Mouse (Mus musculus) gastrocnemius, postnatal 36 days (tissue): Measurements from ENCODE around the gene Pomp. TPM values are rescaled to one million over a fixed set of nuclear protein-coding genes. Genes with fewer than 3 reads are reported as not detected.
"Not testable (repeated sequence)": the region's sequence is repeated elsewhere in the genome, so short reads cannot be mapped to it uniquely, and the experiment has no call there.

Experiments used
- DNase-seq, 2 experiments: peaks; one replicate each; pipeline ENCODE4 v3.0.0; 2022
- intact Hi-C: fragments of 180-260 bp; cut with DNase I; formaldehyde crosslinking; loops from one replicate; pipeline ENCODE4 v1.15.1; 2025
- total RNA-seq, 2 experiments: library from RNA; stranded (reverse); gene quantifications; 2 replicates each; pipeline ENCODE4 v1.2.3; 2021

The Pomp gene
- total RNA-seq, 2 experiments from 2014 or later = 130 to 131 TPM

GRCm38 (mm10) chr5:147896501-147896900, 36.2 kb downstream of the Pomp start:
- DNase-seq, intact Hi-C loops: not testable (repeated sequence)

GRCm38 (mm10) chr5:147898254-147898653, 38.0 kb downstream of the Pomp start:
- DNase-seq = no peak
- intact Hi-C loops = no loop called here

- intact Hi-C loops = no loop called here
- no peak for DNase-seq
These were observed 38.8 kb downstream of the Pomp start for GRCm38 (mm10) chr5:147898968-147899549.

- intact Hi-C loops = no loop called here
- DNase-seq = no peak
These were observed 41.9 kb downstream of the Pomp start for GRCm38 (mm10) chr5:147902008-147902757.

GRCm38 (mm10) chr5:147903166-147903565, 42.9 kb downstream of the Pomp start:
- no peak for DNase-seq
- intact Hi-C loops = no loop called here

- no peak for DNase-seq
- intact Hi-C loops = no loop called here
These were observed 46.9 kb downstream of the Pomp start for GRCm38 (mm10) chr5:147907144-147907543.

GRCm38 (mm10) chr5:147907851-147908250, 47.6 kb downstream of the Pomp start:
- no peak for DNase-seq
- intact Hi-C loops = no loop called here

GRCm38 (mm10) chr5:147910807-147911509, 50.7 kb downstream of the Pomp start:
- intact Hi-C loops = no loop called here
- DNase-seq = no peak

- no peak for DNase-seq
- intact Hi-C loops = no loop called here
These were observed 51.5 kb downstream of the Pomp start for GRCm38 (mm10) chr5:147911744-147912143.

- intact Hi-C loops = no loop called here
- no peak for DNase-seq
These were observed 53.1 kb downstream of the Pomp start for GRCm38 (mm10) chr5:147913241-147913842.

- DNase-seq = no peak
- intact Hi-C loops = no loop called here
These were observed 54.8 kb downstream of the Pomp start for GRCm38 (mm10) chr5:147915038-147915566.

- intact Hi-C loops = no loop called here
- DNase-seq = no peak
These were observed 55.9 kb downstream of the Pomp start for GRCm38 (mm10) chr5:147916171-147916570.

GRCm38 (mm10) chr5:147918044-147918846, 58.0 kb downstream of the Pomp start:
- intact Hi-C loops = no loop called here
- no peak for DNase-seq

- no peak for DNase-seq
- intact Hi-C loops = no loop called here
These were observed 64.4 kb downstream of the Pomp start for GRCm38 (mm10) chr5:147924621-147925020.

Other genes with a start within 250 kb of the Pomp start
- gene Flt1, start 134.4 kb upstream of the Pomp start, total RNA-seq = 10 to 100 TPM; 26.3 to 28.2 TPM
- gene Slc46a3, start 34.4 kb downstream of the Pomp start, total RNA-seq = 1 to 10 TPM; 9.4 to 9.9 TPM
- gene Mtus2, start 96.9 kb downstream of the Pomp start, total RNA-seq = under 1 TPM; 0.08 to 0.25 TPM